Mouse (Mus musculus): ENCODE measurements around the gene Cox7a2l. TPM values are rescaled to one million over a fixed set of nuclear protein-coding genes. Genes with fewer than 3 reads are reported as not detected.

Gene Cox7a2l
- total RNA-seq, 4 experiments from 2014 or later = 169 to 209 (median 187) TPM

GRCm38 (mm10) chr17:83526624-83527532 is 9.7 kb upstream of the Cox7a2l start:
- no peak for DNase-seq (ENCODE audit: low spot score in 2 of 2)

GRCm38 (mm10) chr17:83526091-83526561 is 9.0 kb upstream of the Cox7a2l start:
- DNase-seq (ENCODE audit: low spot score in 2 of 2) = no peak

GRCm38 (mm10) chr17:83525596-83525995 is 8.5 kb upstream of the Cox7a2l start:
- no peak for DNase-seq (ENCODE audit: low spot score in 2 of 2)

- DNase-seq (ENCODE audit: low spot score in 2 of 2) = no peak
Measured at GRCm38 (mm10) chr17:83524753-83525152, 7.6 kb upstream of the Cox7a2l start.

- no peak for DNase-seq (ENCODE audit: low spot score in 2 of 2)
Measured at GRCm38 (mm10) chr17:83522590-83523379, 5.7 kb upstream of the Cox7a2l start.

- no peak for DNase-seq (ENCODE audit: low spot score in 2 of 2)
Measured at GRCm38 (mm10) chr17:83521881-83522280, 4.8 kb upstream of the Cox7a2l start.

- peak; percentile 85 to 88 for DNase-seq (ENCODE audit: low spot score in 2 of 2)
Measured at GRCm38 (mm10) chr17:83514213-83514701, 2.9 kb downstream of the Cox7a2l start.

GRCm38 (mm10) chr17:83513655-83514212 is 3.4 kb downstream of the Cox7a2l start:
- peak in 1 of 2 experiments; percentile 18 for DNase-seq (ENCODE audit: low spot score in 2 of 2)

GRCm38 (mm10) chr17:83512130-83512529 is 5.0 kb downstream of the Cox7a2l start:
- no peak for DNase-seq (ENCODE audit: low spot score in 2 of 2)

- DNase-seq (ENCODE audit: low spot score in 2 of 2) = no peak
Measured at GRCm38 (mm10) chr17:83503693-83504092, 13.4 kb downstream of the Cox7a2l start.

GRCm38 (mm10) chr17:83499692-83500091 is 17.4 kb downstream of the Cox7a2l start:
- no peak for DNase-seq (ENCODE audit: low spot score in 2 of 2)

GRCm38 (mm10) chr17:83498889-83499288 is 18.2 kb downstream of the Cox7a2l start:
- no peak for DNase-seq (ENCODE audit: low spot score in 2 of 2)

GRCm38 (mm10) chr17:83487762-83488161 is 29.4 kb downstream of the Cox7a2l start:
- no peak for DNase-seq (ENCODE audit: low spot score in 2 of 2)

- DNase-seq (ENCODE audit: low spot score in 2 of 2) = no peak
Measured at GRCm38 (mm10) chr17:83483784-83484183, 33.3 kb downstream of the Cox7a2l start.

GRCm38 (mm10) chr17:83482817-83483536 is 34.2 kb downstream of the Cox7a2l start:
- no peak for DNase-seq (ENCODE audit: low spot score in 2 of 2)

- peak in 1 of 2 experiments; percentile 13 for DNase-seq (ENCODE audit: low spot score in 2 of 2)
Measured at GRCm38 (mm10) chr17:83481551-83481950, 35.6 kb downstream of the Cox7a2l start.

- no peak for DNase-seq (ENCODE audit: low spot score in 2 of 2)
Measured at GRCm38 (mm10) chr17:83477089-83477488, 40.0 kb downstream of the Cox7a2l start.

- no peak for DNase-seq (ENCODE audit: low spot score in 2 of 2)
Measured at GRCm38 (mm10) chr17:83469586-83469985, 47.5 kb downstream of the Cox7a2l start.

- no peak for DNase-seq (ENCODE audit: low spot score in 2 of 2)
Measured at GRCm38 (mm10) chr17:83466697-83467251, 50.4 kb downstream of the Cox7a2l start.

- DNase-seq (ENCODE audit: low spot score in 2 of 2) = no peak
Measured at GRCm38 (mm10) chr17:83465969-83466368, 51.2 kb downstream of the Cox7a2l start.

GRCm38 (mm10) chr17:83457271-83457670 is 59.9 kb downstream of the Cox7a2l start:
- no peak for DNase-seq (ENCODE audit: low spot score in 2 of 2)
